Mouse (Mus musculus): ENCODE data around the gene Gucy2d. TPM values are rescaled to one million over a fixed set of nuclear protein-coding genes. Genes with fewer than 3 reads are reported as not detected.

Gene Gucy2d
- not detected in 2 replicates for polyA plus RNA-seq (2015; fragmentation: Nextera tagmentation; extraction: Ambion mirVana)

GRCm38 (mm10) chr7:98439956-98440466 is at the start of gene Gucy2d:
Gene Gucy2d, plus strand, starts transcription at chr7:98440416.
- WGBS: 54% methylated on average over 10 of the region's 10 CpGs
- H3K9ac ChIP-seq: no peak within 1 kb of the TSS
- ATAC-seq (ENCODE audit: low FRiP score, low read depth): no peak
- H3K4me2 ChIP-seq (replicated peaks): no peak within 1 kb of the TSS
- peaks cover 5% of the 10 kb centered on the region; the same call in 1 of the 2 replicates for H3K27me3 ChIP-seq
- no peaks in the 10 kb centered on the region for H3K9me3 ChIP-seq
- no peak within 1 kb of the TSS for H3K27ac ChIP-seq
- H3K4me3 ChIP-seq: no peak within 1 kb of the TSS
- H3K4me1 ChIP-seq: no peaks in the 10 kb centered on the region
- no peaks in the 10 kb centered on the region for H3K36me3 ChIP-seq

DNA sequence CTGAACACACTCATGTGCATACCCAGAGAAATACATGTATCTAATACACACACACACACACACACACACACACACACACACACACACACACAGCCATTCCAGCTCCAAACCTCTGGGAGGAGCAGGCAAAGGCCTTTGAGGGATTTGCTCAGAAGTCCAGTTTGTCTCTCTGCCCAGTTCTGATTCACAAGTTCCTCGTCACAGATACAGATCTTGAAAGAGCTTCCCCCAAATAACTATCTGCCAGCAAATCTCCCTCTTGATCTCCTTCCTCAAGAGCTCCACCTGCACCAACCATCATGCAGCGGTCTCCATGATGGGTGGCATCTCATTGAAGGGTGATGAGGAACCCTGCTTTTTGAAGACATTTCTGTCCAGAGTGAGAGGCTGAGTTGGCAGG is 49.7 kb upstream of the Gucy2d start:
- WGBS: 89% methylated on average over 2 of the region's 2 CpGs
- H3K9me3 ChIP-seq: no peaks in the 10 kb centered on the region
- ATAC-seq (ENCODE audit: low FRiP score, low read depth): no peak
- peaks cover 20% of the 10 kb centered on the region for H3K4me1 ChIP-seq
- H3K9ac ChIP-seq: no peak overlapping the region
- no peaks in the 10 kb centered on the region for H3K27me3 ChIP-seq
- no peaks in the 10 kb centered on the region for H3K36me3 ChIP-seq
- no peak overlapping the region for H3K4me3 ChIP-seq
- no peak overlapping the region for H3K4me2 ChIP-seq (replicated peaks)
- H3K27ac ChIP-seq: no peak overlapping the region

DNA sequence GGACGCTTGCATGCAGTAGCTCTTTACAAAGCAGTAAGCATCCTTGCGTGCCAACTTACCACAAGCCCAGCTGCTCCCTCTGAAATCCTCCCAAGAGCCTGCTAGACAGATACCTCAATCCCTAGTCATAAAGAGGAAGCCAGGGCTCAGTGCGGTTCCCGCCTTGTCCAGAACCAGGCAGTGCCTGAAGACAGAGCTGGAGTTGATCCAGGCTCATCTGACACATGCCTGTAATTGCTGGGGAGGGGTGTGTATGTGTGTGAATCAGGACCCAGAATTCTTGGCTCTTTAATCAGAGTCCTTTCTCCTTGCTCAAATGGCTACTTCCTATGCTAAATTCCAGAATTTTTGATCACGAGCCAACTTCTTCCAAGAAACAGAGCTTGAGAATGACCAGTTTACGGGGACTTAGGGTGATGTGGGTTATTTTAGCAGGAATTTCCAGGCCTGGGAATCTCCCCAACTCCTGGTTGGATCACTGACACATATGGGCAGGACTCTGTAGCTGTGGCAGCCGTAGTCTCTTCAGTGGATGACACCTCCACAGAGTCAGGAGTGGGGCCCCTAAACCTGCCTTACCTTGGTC is 48.8 kb upstream of the Gucy2d start:
- 0 out of 2 replicates have a peak overlapping the region, but pooled peaks have one; percentile 7 for H3K4me2 ChIP-seq (replicated peaks)
- H3K9me3 ChIP-seq: no peaks in the 10 kb centered on the region
- H3K27me3 ChIP-seq: no peaks in the 10 kb centered on the region
- H3K36me3 ChIP-seq: no peaks in the 10 kb centered on the region
- peak; percentile 62; the same call in 1 of the 2 replicates for ATAC-seq (ENCODE audit: low FRiP score, low read depth)
- WGBS: 52% methylated on average over 7 of the region's 7 CpGs
- H3K27ac ChIP-seq: peak overlapping the region; percentile 58; the same call in 1 of the 2 replicates
- no peak overlapping the region for H3K4me3 ChIP-seq
- peaks cover 20% of the 10 kb centered on the region for H3K4me1 ChIP-seq
- H3K9ac ChIP-seq: no peak overlapping the region

DNA sequence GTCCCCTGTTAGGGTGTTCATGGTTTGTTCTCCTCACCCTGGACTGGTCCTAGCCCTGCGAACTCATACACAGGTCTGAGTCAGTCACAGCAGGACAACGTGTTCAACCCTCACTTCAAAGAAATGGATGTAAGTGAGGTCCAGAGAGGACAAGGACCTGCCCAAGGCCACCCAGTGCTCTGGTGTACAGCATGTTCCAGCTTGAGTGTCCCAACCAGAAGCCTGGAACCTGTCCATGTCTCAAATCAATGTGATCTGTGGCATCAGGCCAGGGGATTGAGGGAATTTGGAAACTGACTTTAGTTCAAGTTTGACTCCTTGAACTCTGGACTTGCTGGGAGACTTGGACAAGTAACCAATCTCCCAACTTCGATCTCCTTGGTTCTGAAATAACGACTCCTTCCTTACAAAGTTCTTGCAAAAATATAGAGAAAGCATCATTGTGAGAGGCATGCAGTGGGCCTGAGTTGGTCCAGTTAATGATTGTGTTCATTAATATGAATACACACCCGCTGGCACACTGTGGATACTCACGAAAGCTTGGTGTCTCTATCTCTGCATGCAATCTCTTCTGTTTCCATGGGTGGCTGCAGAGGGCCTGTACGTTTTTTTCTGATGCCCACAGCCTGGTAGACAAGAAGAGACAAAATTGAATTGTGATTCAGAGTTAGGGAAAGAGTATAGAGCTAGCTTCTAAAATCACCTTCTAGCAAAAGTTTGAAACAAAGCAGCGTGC is 47.6 kb upstream of the Gucy2d start:
- Histone ChIP-seq H3K9me3 (no peaks in the 10 kb centered on the region), H3K36me3 (no peaks in the 10 kb centered on the region), H3K4me3 (no peak overlapping the region), H3K4me2 (replicated peaks) (no peak overlapping the region), H3K27ac (peak overlapping the region; percentile 61; the same call in 1 of the 2 replicates), H3K27me3 (no peaks in the 10 kb centered on the region), H3K9ac (no peak overlapping the region), H3K4me1 (peaks cover 20% of the 10 kb centered on the region)
- WGBS: 90% methylated on average over 8 of the region's 8 CpGs
- no peak for ATAC-seq (ENCODE audit: low FRiP score, low read depth)

DNA sequence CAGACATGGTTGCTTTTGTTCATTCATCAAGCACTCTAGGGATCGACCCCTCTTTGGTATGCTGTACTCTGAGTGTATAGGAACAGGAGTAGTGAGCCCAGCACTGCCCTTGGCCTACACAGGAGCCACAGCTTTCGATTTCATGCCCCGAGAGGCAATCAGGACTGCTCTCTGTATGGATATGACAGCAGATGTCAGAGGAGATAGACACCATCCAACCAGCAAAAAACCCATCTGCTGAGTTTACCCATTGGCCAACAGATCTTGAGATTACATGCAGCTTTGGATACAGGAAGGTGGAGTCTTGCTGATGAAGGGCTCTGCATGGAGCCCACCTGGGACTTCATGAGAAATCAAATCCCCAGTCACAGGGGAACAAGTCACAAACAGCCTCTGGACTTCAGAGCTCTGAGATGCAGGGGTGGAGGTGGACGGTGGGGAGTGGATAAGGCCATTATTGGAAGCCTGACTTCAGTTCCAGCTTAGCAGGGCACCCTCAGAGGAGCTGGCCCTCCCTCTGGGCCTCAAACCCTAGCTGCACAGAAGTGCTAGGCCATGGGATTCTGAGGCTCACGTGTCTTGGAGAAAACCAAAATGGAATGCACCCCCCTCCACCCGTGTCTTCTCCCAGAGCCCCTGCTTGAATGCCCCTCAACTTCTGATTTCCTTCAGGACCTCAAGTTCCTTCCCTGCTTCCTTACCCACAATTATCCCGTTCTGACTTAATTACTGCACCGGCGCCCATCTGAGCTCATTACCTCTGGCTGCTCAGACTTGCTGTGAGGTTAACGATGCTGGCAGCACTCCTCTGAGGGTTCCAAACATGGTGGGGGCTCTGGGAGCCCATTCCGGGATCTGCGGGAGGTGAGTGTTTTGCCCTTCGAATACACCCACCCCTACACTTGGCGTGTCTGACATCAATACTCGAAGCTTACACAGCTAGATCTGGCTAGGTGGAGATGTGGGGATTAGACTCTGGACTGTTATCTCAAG is 37.3 kb upstream of the Gucy2d start:
- no peak overlapping the region for H3K27ac ChIP-seq
- H3K9me3 ChIP-seq: no peaks in the 10 kb centered on the region
- H3K9ac ChIP-seq: no peak overlapping the region
- H3K27me3 ChIP-seq: no peaks in the 10 kb centered on the region
- no peak for ATAC-seq (ENCODE audit: low FRiP score, low read depth)
- H3K4me3 ChIP-seq: no peak overlapping the region
- H3K36me3 ChIP-seq: no peaks in the 10 kb centered on the region; the same call in 1 of the 2 replicates
- H3K4me2 ChIP-seq (replicated peaks): no peak overlapping the region
- whole genome bisulfite sequencing: 44% methylated on average over 15 of the region's 15 CpGs
- peaks cover 9% of the 10 kb centered on the region; the same call in 1 of the 2 replicates for H3K4me1 ChIP-seq

DNA sequence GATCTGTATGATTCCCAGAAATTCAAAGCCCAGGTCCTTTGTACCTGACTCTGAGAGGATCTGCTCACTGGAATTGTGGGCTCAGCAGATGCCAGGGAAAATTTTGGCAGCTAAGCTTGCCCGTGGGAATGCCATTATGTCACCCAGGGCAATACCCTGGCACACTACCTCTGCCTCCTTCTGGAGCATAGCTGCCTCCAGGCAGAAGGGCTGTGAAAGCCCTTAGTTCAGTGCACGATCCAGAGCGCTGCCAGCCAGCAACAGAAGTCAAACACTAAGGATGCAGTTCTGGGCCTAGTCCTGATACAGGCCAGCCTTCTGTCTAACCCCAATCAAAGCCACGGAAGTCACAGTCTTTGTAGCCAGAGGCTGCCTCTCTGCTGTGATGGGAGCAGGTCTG is 36.2 kb upstream of the Gucy2d start:
- ATAC-seq (ENCODE audit: low FRiP score, low read depth): no peak
- Histone ChIP-seq H3K4me3 (no peak overlapping the region), H3K9me3 (no peaks in the 10 kb centered on the region), H3K4me1 (peaks cover 9% of the 10 kb centered on the region; the same call in 1 of the 2 replicates), H3K4me2 (replicated peaks) (no peak overlapping the region), H3K27me3 (no peaks in the 10 kb centered on the region), H3K27ac (no peak overlapping the region), H3K36me3 (no peaks in the 10 kb centered on the region; the same call in 1 of the 2 replicates), H3K9ac (no peak overlapping the region)
- WGBS: 75% methylated on average over 4 of the region's 4 CpGs

GRCm38 (mm10) chr7:98407615-98408014 is 32.6 kb upstream of the Gucy2d start:
- Histone ChIP-seq H3K36me3 (no peaks in the 10 kb centered on the region), H3K4me2 (replicated peaks) (no peak overlapping the region), H3K4me1 (peaks cover 7% of the 10 kb centered on the region; the same call in 1 of the 2 replicates), H3K9ac (no peak overlapping the region), H3K27ac (no peak overlapping the region), H3K27me3 (no peaks in the 10 kb centered on the region), H3K9me3 (no peaks in the 10 kb centered on the region), H3K4me3 (no peak overlapping the region)
- WGBS: 78% methylated on average over 5 of the region's 5 CpGs
- no peak for ATAC-seq (ENCODE audit: low FRiP score, low read depth)

- Histone ChIP-seq H3K4me1 (peaks cover 27% of the 10 kb centered on the region), H3K4me2 (replicated peaks) (no peak overlapping the region), H3K9me3 (no peaks in the 10 kb centered on the region), H3K4me3 (no peak overlapping the region), H3K9ac (no peak overlapping the region), H3K36me3 (no peaks in the 10 kb centered on the region), H3K27me3 (no peaks in the 10 kb centered on the region), H3K27ac (no peak overlapping the region)
- WGBS: 84% methylated on average over 4 of the region's 4 CpGs
- no peak for ATAC-seq (ENCODE audit: low FRiP score, low read depth)
Observed at GRCm38 (mm10) chr7:98413115-98413514, 27.1 kb upstream of the Gucy2d start.

DNA sequence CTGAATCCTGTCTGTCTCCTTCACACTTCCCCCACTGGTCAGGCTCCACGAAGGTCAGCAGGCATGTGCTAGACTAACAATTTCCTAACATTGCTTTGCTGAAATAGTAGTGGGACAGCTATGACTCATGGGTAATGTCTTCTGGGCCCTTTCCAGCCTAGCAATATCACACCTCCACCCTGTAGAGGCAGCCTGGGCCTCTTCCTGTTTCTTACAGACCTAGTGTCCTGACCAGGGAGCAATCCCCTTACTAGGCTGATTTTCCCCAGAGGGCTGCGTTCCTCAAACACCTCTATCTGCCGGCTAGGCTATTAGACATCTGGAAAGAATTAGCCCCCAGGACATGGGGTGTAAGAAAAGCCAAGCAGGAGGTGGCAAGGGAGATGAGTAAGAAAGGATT is 24.7 kb upstream of the Gucy2d start:
- Histone ChIP-seq H3K36me3 (no peaks in the 10 kb centered on the region), H3K4me1 (peaks cover 43% of the 10 kb centered on the region), H3K27ac (peak overlapping the region; percentile 40; the same call in 1 of the 2 replicates), H3K9me3 (no peaks in the 10 kb centered on the region), H3K27me3 (no peaks in the 10 kb centered on the region), H3K9ac (no peak overlapping the region), H3K4me2 (replicated peaks) (peak overlapping the region; percentile 14; the same call in 1 of the 2 replicates), H3K4me3 (no peak overlapping the region)
- WGBS: 13% methylated on average over 3 of the region's 3 CpGs
- peak; percentile 64 for ATAC-seq (ENCODE audit: low FRiP score, low read depth)

DNA sequence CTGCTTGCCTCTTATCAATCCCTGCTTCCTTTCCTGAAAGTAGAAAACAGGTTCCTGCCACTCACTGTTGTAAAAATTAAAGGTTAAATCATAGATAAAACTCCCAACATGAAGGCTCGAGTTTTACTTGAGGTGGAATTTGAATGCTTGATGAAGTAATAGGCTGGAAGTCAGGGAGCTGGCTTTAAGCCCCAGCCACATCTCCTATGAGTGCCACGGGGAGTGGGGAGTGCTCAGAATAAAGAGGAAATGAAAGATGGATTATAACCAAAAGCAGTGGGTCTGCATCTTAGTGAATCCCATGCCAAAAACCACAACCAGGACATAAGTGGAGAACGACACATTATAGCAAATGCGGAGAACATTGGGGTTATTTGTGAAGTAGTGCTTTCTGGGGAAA is 24.2 kb upstream of the Gucy2d start:
- no peaks in the 10 kb centered on the region for H3K27me3 ChIP-seq
- no peaks in the 10 kb centered on the region for H3K36me3 ChIP-seq
- no peaks in the 10 kb centered on the region for H3K9me3 ChIP-seq
- 40% methylated on average over 4 of the region's 4 CpGs for WGBS
- no peak for ATAC-seq (ENCODE audit: low FRiP score, low read depth)
- H3K27ac ChIP-seq: peak overlapping the region; percentile 40; the same call in 1 of the 2 replicates
- peaks cover 43% of the 10 kb centered on the region for H3K4me1 ChIP-seq
- H3K9ac ChIP-seq: no peak overlapping the region
- no peak overlapping the region for H3K4me3 ChIP-seq
- H3K4me2 ChIP-seq (replicated peaks): peak overlapping the region; percentile 14; the same call in 1 of the 2 replicates

DNA sequence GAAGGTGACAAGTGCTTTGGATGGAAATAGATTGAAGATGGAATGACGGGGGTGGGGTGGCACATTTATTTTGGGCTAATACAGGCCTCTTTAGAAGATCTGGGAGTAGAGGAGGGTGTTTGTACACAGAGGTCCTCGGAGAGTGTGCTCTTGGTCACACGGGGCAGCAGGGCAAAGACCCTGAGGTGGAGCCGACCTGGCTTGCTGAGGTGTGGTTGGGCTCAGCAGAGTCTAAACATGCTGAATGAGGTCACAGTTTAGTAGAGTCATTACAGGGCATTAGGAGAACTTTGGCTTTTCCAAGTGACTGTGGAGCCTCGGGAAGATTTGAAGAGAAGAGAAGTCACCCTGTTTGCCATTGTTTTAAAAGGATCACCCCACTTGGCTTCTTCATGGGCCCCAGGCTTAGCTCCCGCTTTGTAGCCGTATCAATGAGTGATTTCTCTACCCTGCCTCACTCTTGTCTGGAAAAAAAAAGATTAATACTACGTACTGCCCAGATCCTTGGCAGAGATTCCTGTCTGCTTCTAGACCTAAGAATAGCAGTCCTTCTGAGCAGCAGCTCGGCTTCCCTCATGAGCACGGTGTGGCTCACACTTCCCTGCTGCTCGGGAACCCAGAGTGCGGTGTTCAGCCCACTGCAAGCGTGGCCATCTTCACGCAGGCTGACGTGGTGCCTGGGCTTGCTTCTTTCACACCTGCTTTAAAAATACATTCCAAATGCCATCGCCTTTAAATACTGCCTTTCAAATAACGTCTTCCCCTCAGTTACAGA is 22.0 kb upstream of the Gucy2d start:
- H3K36me3 ChIP-seq: no peaks in the 10 kb centered on the region
- peaks cover 43% of the 10 kb centered on the region for H3K4me1 ChIP-seq
- no peak for ATAC-seq (ENCODE audit: low FRiP score, low read depth)
- no peak overlapping the region for H3K4me3 ChIP-seq
- 0 out of 2 replicates have a peak overlapping the region, but pooled peaks have one; percentile 10 for H3K27ac ChIP-seq
- H3K27me3 ChIP-seq: no peaks in the 10 kb centered on the region
- 61% methylated on average over 17 of the region's 17 CpGs for WGBS
- H3K9me3 ChIP-seq: no peaks in the 10 kb centered on the region
- no peak overlapping the region for H3K9ac ChIP-seq
- no peak overlapping the region for H3K4me2 ChIP-seq (replicated peaks)

All from limb, embryonic 13.5 days (tissue).